Mouse (Mus musculus) stomach, embryonic 15.5 days (tissue): ENCODE results near the gene Tedc1. TPM values are rescaled to one million over a fixed set of nuclear protein-coding genes. Genes with fewer than 3 reads are reported as not detected.

Experiments used
- ATAC-seq: fragments of 200-750 bp; cut with Nextera tagmentation; 2 replicates; pipeline ENCODE4 v1.8.0; 2017; ENCODE audit warnings: low read depth, moderate number of reproducible peaks, moderate TSS enrichment; ENCODE audit not compliant: insufficient read depth, low FRiP score
- H3K27ac ChIP-seq: fragments of 300-500 bp; sonication (generic); 2 replicates; pipeline ENCODE4 v1.5.1; 2015; ENCODE audit warnings: mild to moderate bottlenecking, inconsistent platforms
- H3K27me3 ChIP-seq: fragments of 300-500 bp; sonication (generic); replicated peaks from 2 replicates; pipeline ENCODE4 v1.6.1; 2015; ENCODE audit warnings: inconsistent platforms
- H3K36me3 ChIP-seq: fragments of 300-500 bp; sonication (generic); 2 replicates; pipeline ENCODE4 v1.6.1; 2015; ENCODE audit warnings: inconsistent platforms
- H3K4me1 ChIP-seq: fragments of 300-500 bp; sonication (generic); 2 replicates; pipeline ENCODE4 v1.6.1; 2015; ENCODE audit warnings: inconsistent platforms
- H3K4me2 ChIP-seq: fragments of 300-500 bp; sonication (generic); 2 replicates; pipeline ENCODE4 v1.6.1; 2015; ENCODE audit warnings: mild to moderate bottlenecking, inconsistent platforms
- H3K4me3 ChIP-seq: fragments of 300-500 bp; sonication (generic); replicated peaks from 2 replicates; pipeline ENCODE4 v1.5.1; 2015; ENCODE audit warnings: inconsistent platforms
- H3K9ac ChIP-seq: fragments of 300-500 bp; sonication (generic); 2 replicates; pipeline ENCODE4 v1.6.1; 2015; ENCODE audit warnings: inconsistent platforms
- H3K9me3 ChIP-seq: fragments of 300-500 bp; sonication (generic); 2 replicates; pipeline ENCODE4 v1.6.1; 2016; ENCODE audit warnings: inconsistent platforms
- WGBS: fragments of 180-500 bp; shearing (Covaris S2); methylation state at CpG from one replicate; pipeline ENCODE4 v1.1.7; 2015; 5-methylcytosine and 5-hydroxymethylcytosine counted together
- polyA plus RNA-seq: library from polyadenylated mRNA; unstranded; fragments of >200 nt; fragmentation: Nextera tagmentation; extraction: Ambion mirVana; gene quantifications from 2 replicates; pipeline ENCODE4 v1.2.1, GENCODE M21; 2015

The Tedc1 gene
- polyA plus RNA-seq, 1 experiment from 2014 or later, result 26.0 TPM

DNA sequence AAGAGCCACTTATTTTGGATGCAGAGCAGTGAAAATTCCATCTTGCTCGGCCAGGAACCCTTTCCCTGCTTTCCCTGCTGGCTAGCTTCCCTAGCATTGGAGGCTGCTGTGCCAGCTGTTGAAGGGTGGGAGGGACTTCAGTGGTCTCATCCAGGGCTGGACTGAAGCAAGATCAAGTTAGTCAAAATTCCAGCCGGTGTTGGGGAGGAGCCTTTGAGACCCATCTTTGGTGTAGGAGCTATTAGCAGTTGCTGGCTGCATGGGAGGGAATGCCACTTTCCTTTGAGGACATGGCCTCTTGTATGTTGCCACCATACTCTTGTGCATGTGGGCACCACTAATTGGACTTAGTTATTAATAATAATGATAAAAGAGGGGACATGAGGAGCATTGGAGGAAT lies 57.0 kb downstream of the Tedc1 start:
- Histone ChIP-seq H3K27me3 (no peaks in the 10 kb centered on the region), H3K4me2 (no peak overlapping the region), H3K4me1 (no peaks in the 10 kb centered on the region), H3K9ac (no peak overlapping the region), H3K4me3 (no peak overlapping the region), H3K36me3 (no peaks in the 10 kb centered on the region), H3K9me3 (no peaks in the 10 kb centered on the region), H3K27ac (no peak overlapping the region)
- ATAC-seq, result no peak
- WGBS, result 62% methylated on average over 2 of the region's 2 CpGs

DNA sequence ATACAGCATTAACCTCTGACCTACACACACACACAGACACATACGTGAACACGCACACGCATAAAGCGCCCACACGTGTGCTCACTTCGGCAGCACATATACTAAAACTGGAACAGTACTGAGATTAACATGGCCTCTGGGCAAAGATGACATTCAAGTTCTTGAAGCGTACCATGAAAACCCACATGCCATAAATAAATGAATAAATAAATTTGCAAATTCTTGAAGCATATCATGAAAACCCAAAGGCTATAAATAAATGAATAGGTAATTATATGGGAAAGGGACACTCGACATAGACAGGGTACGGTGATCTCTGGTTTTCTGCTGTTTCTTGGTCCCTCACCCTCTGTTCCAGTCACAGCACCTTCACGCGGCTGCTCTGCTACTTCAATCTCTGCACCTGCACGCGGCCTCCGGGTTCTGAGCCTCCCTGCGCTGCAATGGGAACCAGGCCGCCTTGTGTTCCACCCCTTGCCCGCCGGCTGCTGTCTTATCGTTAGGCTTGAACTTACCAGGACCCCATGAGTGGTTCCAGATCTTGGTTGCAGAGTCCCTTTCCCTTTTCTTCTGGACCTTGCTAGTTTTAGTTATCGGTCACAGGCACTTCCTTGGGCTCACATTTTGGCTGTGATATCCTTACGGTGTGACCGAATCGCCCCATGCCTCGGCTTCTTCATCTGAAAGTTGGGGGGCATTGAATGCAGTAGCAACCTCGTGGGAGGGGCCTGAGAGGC lies 58.0 kb downstream of the Tedc1 start:
- Histone ChIP-seq H3K4me3 (no peak overlapping the region), H3K4me1 (no peaks in the 10 kb centered on the region), H3K9ac (no peak overlapping the region), H3K9me3 (no peaks in the 10 kb centered on the region), H3K36me3 (no peaks in the 10 kb centered on the region), H3K4me2 (no peak overlapping the region), H3K27me3 (no peaks in the 10 kb centered on the region), H3K27ac (no peak overlapping the region)
- ATAC-seq, result no peak
- WGBS, result 84% methylated on average over 25 of the region's 25 CpGs

DNA sequence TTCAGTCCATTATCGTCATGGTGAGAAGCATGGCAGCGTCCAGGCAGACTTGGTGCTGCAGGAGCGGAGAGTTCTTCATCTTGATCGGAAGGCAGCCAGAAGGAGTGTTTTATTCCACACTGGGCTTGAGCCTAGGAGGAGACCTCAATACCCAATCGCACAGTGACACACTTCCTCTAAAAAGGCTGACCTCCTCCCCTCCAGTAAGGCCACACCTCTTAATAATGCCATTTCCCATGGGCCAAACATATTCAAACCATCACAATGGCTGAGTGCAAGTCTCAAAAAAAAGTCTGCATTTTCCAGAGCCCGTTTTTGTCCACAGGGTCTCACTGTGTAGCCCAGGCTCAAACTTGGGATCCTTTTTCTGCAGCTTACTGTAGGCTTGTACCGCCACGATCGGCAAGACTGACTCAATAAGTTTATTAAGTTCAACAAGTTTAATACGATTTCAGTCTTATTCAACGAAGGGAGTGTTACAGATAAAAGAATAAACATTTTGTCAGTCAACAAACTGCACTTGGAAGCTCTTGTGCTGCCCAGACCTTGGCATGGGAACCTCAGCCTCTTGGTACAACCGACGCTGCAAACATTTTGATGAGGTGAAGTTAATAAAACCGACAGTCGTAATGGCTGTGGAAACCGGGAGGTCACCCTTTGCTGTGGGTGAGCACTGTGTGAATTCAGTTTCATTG lies 58.9 kb downstream of the Tedc1 start:
- Histone ChIP-seq H3K9me3 (no peaks in the 10 kb centered on the region), H3K27ac (no peak overlapping the region), H3K27me3 (no peaks in the 10 kb centered on the region), H3K4me2 (no peak overlapping the region), H3K9ac (no peak overlapping the region), H3K4me1 (no peaks in the 10 kb centered on the region), H3K36me3 (no peaks in the 10 kb centered on the region), H3K4me3 (no peak overlapping the region)
- no peak for ATAC-seq
- WGBS, result 80% methylated on average over 16 of the region's 16 CpGs

Other genes with a start within 250 kb of the Tedc1 start
- 6.0 and 7.0 TPM in 2 replicates for gene Jag2, start 226.6 kb upstream of the Tedc1 start, polyA plus RNA-seq
- 88.1 and 95.0 TPM in 2 replicates for gene Nudt14, start 214.3 kb upstream of the Tedc1 start, polyA plus RNA-seq
- gene Btbd6, start 179.9 kb upstream of the Tedc1 start, polyA plus RNA-seq, result 21.9 and 22.2 TPM in 2 replicates
- gene Brf1, start 155.7 kb upstream of the Tedc1 start, polyA plus RNA-seq, result 55.9 and 59.7 TPM in 2 replicates
- 12.1 and 13.7 TPM in 2 replicates for gene Pacs2, start 141.9 kb upstream of the Tedc1 start, polyA plus RNA-seq
- gene Tex22, start 81.9 kb upstream of the Tedc1 start, polyA plus RNA-seq, result not detected in 2 replicates
- gene Mta1, start 58.1 kb upstream of the Tedc1 start, polyA plus RNA-seq, result 11.2 and 12.2 TPM in 2 replicates
- 125 and 130 TPM in 2 replicates for gene Crip2, start 16.2 kb upstream of the Tedc1 start, polyA plus RNA-seq
- gene Crip1, start 10.1 kb upstream of the Tedc1 start, polyA plus RNA-seq, result 312 and 313 TPM in 2 replicates
- 8.4 and 10.5 TPM in 2 replicates for gene Tmem121, start 29.5 kb downstream of the Tedc1 start, polyA plus RNA-seq